Mouse (Mus musculus): Measurements from ENCODE around the gene Ahsg. TPM values are rescaled to one million over a fixed set of nuclear protein-coding genes. Genes with fewer than 3 reads are reported as not detected.

The Ahsg gene
- polyA plus RNA-seq, 1 experiment from 2014 or later, result 0.28 TPM

DNA sequence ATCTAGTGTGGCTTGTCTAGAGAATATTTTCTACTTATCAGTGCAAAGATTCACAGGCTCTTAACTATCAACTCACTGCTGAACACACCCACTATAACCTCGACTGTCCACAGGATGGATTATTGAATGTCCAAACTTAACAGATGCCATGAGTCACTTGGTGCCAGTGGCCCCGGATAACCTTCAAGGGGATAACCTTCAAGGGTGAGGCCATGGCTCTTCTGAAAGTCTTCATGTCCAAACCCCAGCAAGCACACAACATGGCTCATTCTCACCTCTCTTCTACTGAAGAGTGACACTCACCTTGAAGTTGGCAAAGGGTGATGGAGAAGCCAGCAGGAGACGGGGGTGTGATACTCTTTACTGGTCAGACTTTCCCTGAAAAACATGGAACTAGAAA lies 4.4 kb upstream of the Ahsg start:
- Histone ChIP-seq H3K27ac (ENCODE audit: low read depth) (no peak overlapping the region), H3K27me3 (ENCODE audit: insufficient read depth, low read length) (no peaks in the 10 kb centered on the region), H3K4me1 (ENCODE audit: insufficient read depth) (no peaks in the 10 kb centered on the region), H3K9me3 (ENCODE audit: low read depth, low read length) (no peaks in the 10 kb centered on the region), H3K4me2 (no peak overlapping the region), H3K36me3 (ENCODE audit: insufficient read depth) (no peaks in the 10 kb centered on the region), H3K4me3 (ENCODE audit: low read depth, low read length) (no peak overlapping the region), H3K9ac (no peak overlapping the region)
- no peak for TF ChIP-seq CTCF (IDR thresholded peaks at IDR 0.05; ENCODE audit: low read depth)
- ATAC-seq (ENCODE audit: insufficient read depth) (no peak), DNase-seq (no peak)
- WGBS, result 67% methylated on average over 3 of the region's 3 CpGs

DNA sequence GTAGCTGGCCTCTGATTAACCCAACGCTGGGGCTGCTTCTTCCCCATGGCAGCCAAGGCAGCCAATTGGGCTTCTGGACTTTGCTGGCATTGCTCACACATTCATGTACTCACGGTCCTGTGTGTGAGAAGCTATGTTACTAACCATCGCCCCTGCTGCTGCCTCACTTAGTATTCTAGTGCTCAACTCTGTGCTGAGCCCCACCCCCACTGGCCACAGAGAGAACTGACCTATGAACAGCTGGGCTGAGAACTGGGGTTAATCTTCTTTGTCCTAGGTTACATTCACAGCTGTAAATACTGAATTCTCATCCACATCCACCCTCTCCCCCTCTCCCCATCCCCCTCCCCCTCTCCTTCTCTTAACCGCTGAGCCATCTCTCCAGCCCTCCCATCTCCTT lies 2.2 kb upstream of the Ahsg start:
- TF ChIP-seq CTCF (IDR thresholded peaks at IDR 0.05; ENCODE audit: low read depth), result no peak
- 64% methylated on average over 4 of the region's 4 CpGs for WGBS
- Histone ChIP-seq H3K9me3 (ENCODE audit: low read depth, low read length) (no peaks in the 10 kb centered on the region), H3K27ac (ENCODE audit: low read depth) (no peak overlapping the region), H3K27me3 (ENCODE audit: insufficient read depth, low read length) (no peaks in the 10 kb centered on the region), H3K36me3 (ENCODE audit: insufficient read depth) (no peaks in the 10 kb centered on the region), H3K4me3 (ENCODE audit: low read depth, low read length) (no peak overlapping the region), H3K4me2 (no peak overlapping the region), H3K9ac (no peak overlapping the region), H3K4me1 (ENCODE audit: insufficient read depth) (no peaks in the 10 kb centered on the region)
- ATAC-seq (ENCODE audit: insufficient read depth), result no peak
- DNase-seq, result no peak

DNA sequence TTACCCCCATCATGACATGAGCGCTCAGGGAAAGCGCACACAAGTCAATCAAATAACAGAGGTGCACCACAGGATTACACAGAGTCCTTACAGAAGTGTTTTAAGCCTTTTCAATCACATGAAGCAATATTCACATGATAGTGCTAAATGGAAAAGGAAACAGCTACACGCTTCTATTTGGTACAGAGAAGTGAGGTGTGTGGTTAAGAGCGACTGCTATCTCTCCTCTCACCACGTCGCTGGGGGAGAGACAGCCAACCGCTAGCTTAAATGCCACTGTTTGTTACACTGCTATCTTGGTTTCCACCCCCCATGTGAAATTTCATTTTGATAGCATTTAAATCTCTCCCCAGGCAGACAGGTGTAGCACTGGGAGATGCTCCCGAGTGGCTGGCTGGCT lies 1.4 kb upstream of the Ahsg start:
- Histone ChIP-seq H3K4me1 (ENCODE audit: insufficient read depth) (no peaks in the 10 kb centered on the region), H3K4me2 (no peak overlapping the region), H3K9ac (no peak overlapping the region), H3K9me3 (ENCODE audit: low read depth, low read length) (no peaks in the 10 kb centered on the region), H3K27ac (ENCODE audit: low read depth) (no peak overlapping the region), H3K27me3 (ENCODE audit: insufficient read depth, low read length) (no peaks in the 10 kb centered on the region), H3K4me3 (ENCODE audit: low read depth, low read length) (no peak overlapping the region), H3K36me3 (ENCODE audit: insufficient read depth) (no peaks in the 10 kb centered on the region)
- TF ChIP-seq CTCF (IDR thresholded peaks at IDR 0.05; ENCODE audit: low read depth), result no peak
- 78% methylated on average over 8 of the region's 8 CpGs for WGBS
- ATAC-seq (ENCODE audit: insufficient read depth) (no peak), DNase-seq (no peak)

- DNase-seq (no peak), ATAC-seq (ENCODE audit: insufficient read depth) (no peak)
- TF ChIP-seq CTCF (IDR thresholded peaks at IDR 0.05; ENCODE audit: low read depth), result no peak
- Histone ChIP-seq H3K4me1 (ENCODE audit: insufficient read depth) (no peaks in the 10 kb centered on the region), H3K27me3 (ENCODE audit: insufficient read depth, low read length) (no peaks in the 10 kb centered on the region), H3K9me3 (ENCODE audit: low read depth, low read length) (no peaks in the 10 kb centered on the region), H3K4me2 (no peak overlapping the region), H3K36me3 (ENCODE audit: insufficient read depth) (no peaks in the 10 kb centered on the region), H3K4me3 (ENCODE audit: low read depth, low read length) (no peak overlapping the region), H3K27ac (ENCODE audit: low read depth) (no peak overlapping the region), H3K9ac (no peak overlapping the region)
- 71% methylated on average over 8 of the region's 8 CpGs for WGBS
Measured at GRCm38 (mm10) chr16:22891733-22892154, 667 bp downstream of the Ahsg start.

- H3K4me2 ChIP-seq, result no peak overlapping the region
- no peak overlapping the region for H3K4me3 ChIP-seq (ENCODE audit: low read depth, low read length)
- H3K27ac ChIP-seq (ENCODE audit: low read depth), result no peak overlapping the region
- 68% methylated on average over 7 of the region's 8 CpGs for WGBS
- H3K9me3 ChIP-seq (ENCODE audit: low read depth, low read length), result no peaks in the 10 kb centered on the region
- H3K36me3 ChIP-seq (ENCODE audit: insufficient read depth), result no peaks in the 10 kb centered on the region
- DNase-seq, result no peak
- no peak for TF ChIP-seq CTCF (IDR thresholded peaks at IDR 0.05; ENCODE audit: low read depth)
- no peak overlapping the region for H3K9ac ChIP-seq
- ATAC-seq (ENCODE audit: insufficient read depth), result no peak
- no peaks in the 10 kb centered on the region for H3K4me1 ChIP-seq (ENCODE audit: insufficient read depth)
- H3K27me3 ChIP-seq (ENCODE audit: insufficient read depth, low read length), result no peaks in the 10 kb centered on the region
Measured at GRCm38 (mm10) chr16:22894095-22894494, 3.0 kb downstream of the Ahsg start.

DNA sequence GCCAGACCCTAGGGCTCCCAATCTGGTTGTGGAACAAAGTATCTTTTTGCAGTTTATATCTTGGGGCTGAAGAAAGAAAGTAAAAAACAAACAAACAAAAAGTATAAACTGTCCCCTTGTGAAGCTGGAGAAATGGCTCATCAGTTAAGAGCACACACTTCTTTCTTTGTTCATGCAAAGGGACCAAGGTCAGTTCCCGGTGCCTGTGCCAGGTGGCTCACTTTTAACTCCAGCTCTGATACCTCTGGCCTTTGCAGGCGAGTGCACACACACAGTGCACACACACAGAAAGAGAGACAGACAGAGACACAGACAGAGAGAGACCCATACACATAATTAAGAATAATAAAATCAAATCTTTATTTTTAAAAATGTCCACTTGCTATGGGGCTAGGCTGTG lies 5.5 kb downstream of the Ahsg start:
- no peak for TF ChIP-seq CTCF (IDR thresholded peaks at IDR 0.05; ENCODE audit: low read depth)
- DNase-seq (no peak), ATAC-seq (ENCODE audit: insufficient read depth) (no peak)
- Histone ChIP-seq H3K4me1 (ENCODE audit: insufficient read depth) (no peaks in the 10 kb centered on the region), H3K4me3 (ENCODE audit: low read depth, low read length) (no peak overlapping the region), H3K27me3 (ENCODE audit: insufficient read depth, low read length) (no peaks in the 10 kb centered on the region), H3K9ac (no peak overlapping the region), H3K27ac (ENCODE audit: low read depth) (no peak overlapping the region), H3K4me2 (no peak overlapping the region), H3K36me3 (ENCODE audit: insufficient read depth) (no peaks in the 10 kb centered on the region), H3K9me3 (ENCODE audit: low read depth, low read length) (no peaks in the 10 kb centered on the region)
- 53% methylated on average over 2 of the region's 2 CpGs for WGBS

DNA sequence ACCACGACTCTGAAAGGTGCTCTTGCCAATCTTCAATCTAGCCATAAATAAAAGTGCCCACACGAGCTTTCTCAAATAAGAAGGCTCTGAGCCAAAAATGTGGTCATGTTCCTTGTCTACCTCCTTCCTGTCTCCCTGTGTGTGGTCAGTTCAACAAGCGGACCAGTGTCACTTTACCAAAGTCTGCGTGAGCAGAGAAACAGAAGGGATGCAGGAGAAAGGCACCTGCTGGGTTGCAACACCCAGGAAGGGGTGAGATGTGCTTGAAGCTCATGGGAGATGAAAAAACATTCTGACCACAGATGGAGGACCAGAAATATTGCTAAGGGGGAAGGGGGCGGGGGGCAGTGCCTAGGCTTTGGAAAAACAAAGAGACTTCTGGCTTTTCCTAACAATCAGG lies 8.3 kb downstream of the Ahsg start:
- Histone ChIP-seq H3K4me1 (ENCODE audit: insufficient read depth) (no peaks in the 10 kb centered on the region), H3K9ac (no peak overlapping the region), H3K9me3 (ENCODE audit: low read depth, low read length) (no peaks in the 10 kb centered on the region), H3K4me2 (no peak overlapping the region), H3K36me3 (ENCODE audit: insufficient read depth) (no peaks in the 10 kb centered on the region), H3K27me3 (ENCODE audit: insufficient read depth, low read length) (no peaks in the 10 kb centered on the region), H3K27ac (ENCODE audit: low read depth) (no peak overlapping the region), H3K4me3 (ENCODE audit: low read depth, low read length) (no peak overlapping the region)
- 50% methylated on average over 5 of the region's 5 CpGs for WGBS
- no peak for DNase-seq
- TF ChIP-seq CTCF (IDR thresholded peaks at IDR 0.05; ENCODE audit: low read depth), result no peak
- no peak for ATAC-seq (ENCODE audit: insufficient read depth)
